Comparison of ENCODE assay signal across 8 mouse cellular contexts in the genomic region with DNA sequence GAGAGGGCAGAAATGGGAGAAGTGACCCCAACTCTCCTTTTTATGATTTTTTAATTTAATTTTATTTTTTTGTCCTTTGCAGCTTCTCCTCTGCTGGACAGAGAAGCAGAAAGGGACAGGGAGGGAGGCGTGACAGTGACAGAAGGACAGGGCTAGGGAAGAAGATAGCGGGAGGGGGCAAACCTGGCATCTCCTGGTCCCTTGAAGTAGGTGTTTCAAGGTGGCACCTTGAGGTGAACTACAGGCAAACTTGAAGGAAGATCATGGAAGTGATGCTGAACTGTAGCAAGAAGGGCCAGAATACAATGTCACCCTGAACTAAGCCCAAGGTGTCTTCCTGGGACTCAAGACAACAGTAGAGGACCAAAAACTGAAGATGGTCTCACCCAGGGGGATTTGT. TPM values are rescaled to one million over a fixed set of nuclear protein-coding genes. Genes with fewer than 3 reads are reported as not detected.
DNase-seq lines count a peak whose midpoint lies in the region; ATAC-seq and TF ChIP-seq lines count a peak whose summit lies in the region.

No protein-coding gene starts in this region.

- no peak for TF ChIP-seq EP300 in stomach, postnatal 0 days (optimal IDR thresholded peaks at IDR 0.05)

- H3K4me3 ChIP-seq in neural tube, embryonic 11.5 days (ENCODE audit: low read depth, low read length) = peak overlapping the region; percentile 47
- H3K4me3 ChIP-seq in stomach, postnatal 0 days (ENCODE audit: low read depth, low read length) = peak overlapping the region; percentile 32

- DNase-seq in cerebellum, adult 11-12 months = peak; percentile 45
- DNase-seq in cerebellum, adult 9-11 months = no peak
- no peak for DNase-seq in neural tube, embryonic 11.5 days (ENCODE audit: low spot score)
- DNase-seq in neural tube, embryonic 10.5 days (ENCODE audit: extremely low spot score, low spot score) = no peak
- peak; percentile 60 for DNase-seq in liver
- no peak for DNase-seq in stomach, postnatal 0 days (ENCODE audit: low spot score)
- no peak for DNase-seq in layer of hippocampus, adult 9-11 months
- no peak for DNase-seq in testis, postnatal 10 days (ENCODE audit: low spot score)

- H3K9me3 ChIP-seq in neural tube, embryonic 11.5 days (ENCODE audit: control insufficient read depth, low read length) = no peaks in the 10 kb centered on the region
- no peaks in the 10 kb centered on the region for H3K9me3 ChIP-seq in stomach, postnatal 0 days (ENCODE audit: control insufficient read depth, low read length)

- peaks cover 39% of the 10 kb centered on the region for H3K4me1 ChIP-seq in neural tube, embryonic 11.5 days (ENCODE audit: control insufficient read depth, insufficient read depth, low read length)
- peaks cover 5% of the 10 kb centered on the region for H3K4me1 ChIP-seq in stomach, postnatal 0 days (replicated peaks; ENCODE audit: control insufficient read depth, insufficient read depth)

- H3K36me3 ChIP-seq in neural tube, embryonic 11.5 days (ENCODE audit: control insufficient read depth, insufficient read depth, low read length) = no peaks in the 10 kb centered on the region
- no peaks in the 10 kb centered on the region for H3K36me3 ChIP-seq in stomach, postnatal 0 days (ENCODE audit: control insufficient read depth, insufficient read depth, low read length)

- H3K9ac ChIP-seq in neural tube, embryonic 11.5 days (ENCODE audit: low read length) = peak overlapping the region; percentile 80
- H3K9ac ChIP-seq in stomach, postnatal 0 days (ENCODE audit: low read length) = peak overlapping the region; percentile 32

- no peak for TF ChIP-seq CTCF in stomach, postnatal 0 days (IDR thresholded peaks at IDR 0.05; ENCODE audit: low read depth)

- ATAC-seq in neural tube, embryonic 11.5 days (ENCODE audit: insufficient read depth, low FRiP score, low TSS enrichment) = no peak
- no peak for ATAC-seq in stomach, postnatal 0 days (ENCODE audit: low FRiP score, low TSS enrichment)

- WGBS in neural tube, embryonic 11.5 days = 0% methylated on average over 2 of the region's 2 CpGs
- WGBS in stomach, postnatal 0 days = 0% methylated on average over 2 of the region's 2 CpGs

- peak overlapping the region; percentile 31; the same call in 1 of the 2 replicates for H3K27ac ChIP-seq in neural tube, embryonic 11.5 days (ENCODE audit: low read depth, low read length)
- no peak overlapping the region for H3K27ac ChIP-seq in stomach, postnatal 0 days (replicated peaks)

- peak overlapping the region; percentile 74 for H3K4me2 ChIP-seq in neural tube, embryonic 11.5 days (ENCODE audit: low read depth)
- H3K4me2 ChIP-seq in stomach, postnatal 0 days (replicated peaks; ENCODE audit: low read depth) = peak overlapping the region; percentile 54

- H3K27me3 ChIP-seq in neural tube, embryonic 11.5 days (ENCODE audit: control insufficient read depth, insufficient read depth, low read length) = no peaks in the 10 kb centered on the region
- 0 out of 2 replicates have a peak, but pooled peaks cover 2% of the 10 kb centered on the region for H3K27me3 ChIP-seq in stomach, postnatal 0 days (ENCODE audit: control insufficient read depth, insufficient read depth, low read length)

RNA-seq across cellular contexts. Expression of a gene that starts 1.1 kb away (rescaled TPM):
- 10.5 and 12.9 TPM in 2 replicates for polyA plus RNA-seq in neural tube, embryonic 11.5 days (2014; fragmentation: Nextera tagmentation; extraction: Ambion mirVana)
- polyA plus RNA-seq in stomach, postnatal 0 days (2015; fragmentation: Nextera tagmentation; extraction: Ambion mirVana) = 1.6 and 2.4 TPM in 2 replicates

RNA-seq across cellular contexts. Expression of a gene that starts 7.8 kb away (rescaled TPM):
- 47.2 and 48.5 TPM in 2 replicates for polyA plus RNA-seq in neural tube, embryonic 11.5 days (2014; fragmentation: Nextera tagmentation; extraction: Ambion mirVana)
- 16.3 and 16.5 TPM in 2 replicates for polyA plus RNA-seq in stomach, postnatal 0 days (2015; fragmentation: Nextera tagmentation; extraction: Ambion mirVana)

RNA-seq across cellular contexts. Expression of a gene that starts 8.5 kb away (rescaled TPM):
- 4.5 and 5.1 TPM in 2 replicates for polyA plus RNA-seq in neural tube, embryonic 11.5 days (2014; fragmentation: Nextera tagmentation; extraction: Ambion mirVana)
- 3.8 and 3.9 TPM in 2 replicates for polyA plus RNA-seq in stomach, postnatal 0 days (2015; fragmentation: Nextera tagmentation; extraction: Ambion mirVana)

RNA-seq across cellular contexts. Expression of a gene that starts 19.9 kb away (rescaled TPM):
- 27.4 and 27.6 TPM in 2 replicates for polyA plus RNA-seq in neural tube, embryonic 11.5 days (2014; fragmentation: Nextera tagmentation; extraction: Ambion mirVana)
- 24.1 and 29.7 TPM in 2 replicates for polyA plus RNA-seq in stomach, postnatal 0 days (2015; fragmentation: Nextera tagmentation; extraction: Ambion mirVana)

RNA-seq across cellular contexts. Expression of a gene that starts 40.3 kb away (rescaled TPM):
- polyA plus RNA-seq in neural tube, embryonic 11.5 days (2014; fragmentation: Nextera tagmentation; extraction: Ambion mirVana) = 30.9 and 31.9 TPM in 2 replicates
- polyA plus RNA-seq in stomach, postnatal 0 days (2015; fragmentation: Nextera tagmentation; extraction: Ambion mirVana) = 101 and 103 TPM in 2 replicates

Comparison
In these comparisons a context has a peak if more than half of its experiments do, and no peak if none do; other contexts are left out.
1. DNase-seq: peak in cerebellum, adult 11-12 months (single experiment) and liver (single experiment); none in cerebellum, adult 9-11 months (single experiment), neural tube, embryonic 11.5 days (single experiment), neural tube, embryonic 10.5 days (single experiment), stomach, postnatal 0 days (single experiment), layer of hippocampus, adult 9-11 months (single experiment) and testis, postnatal 10 days (single experiment).